Mouse (Mus musculus) embryonic fibroblast, embryonic 13.5 days (primary cell): ENCODE measurements around the gene Tbc1d16.

Experiments
- CTCF ChIP-seq: IDR thresholded peaks from 2 replicates; pipeline ENCODE4 v1.5.1; 2011; ENCODE audit warnings: mild to moderate bottlenecking, control low read depth, low read length, moderate library complexity, borderline replicate concordance; ENCODE audit not compliant: insufficient read depth
- POLR2A ChIP-seq: IDR thresholded peaks from 2 replicates; pipeline ENCODE4 v1.6.1; 2011; ENCODE audit warnings: low read depth, mild to moderate bottlenecking, control low read depth, low read length, moderate library complexity

DNA sequence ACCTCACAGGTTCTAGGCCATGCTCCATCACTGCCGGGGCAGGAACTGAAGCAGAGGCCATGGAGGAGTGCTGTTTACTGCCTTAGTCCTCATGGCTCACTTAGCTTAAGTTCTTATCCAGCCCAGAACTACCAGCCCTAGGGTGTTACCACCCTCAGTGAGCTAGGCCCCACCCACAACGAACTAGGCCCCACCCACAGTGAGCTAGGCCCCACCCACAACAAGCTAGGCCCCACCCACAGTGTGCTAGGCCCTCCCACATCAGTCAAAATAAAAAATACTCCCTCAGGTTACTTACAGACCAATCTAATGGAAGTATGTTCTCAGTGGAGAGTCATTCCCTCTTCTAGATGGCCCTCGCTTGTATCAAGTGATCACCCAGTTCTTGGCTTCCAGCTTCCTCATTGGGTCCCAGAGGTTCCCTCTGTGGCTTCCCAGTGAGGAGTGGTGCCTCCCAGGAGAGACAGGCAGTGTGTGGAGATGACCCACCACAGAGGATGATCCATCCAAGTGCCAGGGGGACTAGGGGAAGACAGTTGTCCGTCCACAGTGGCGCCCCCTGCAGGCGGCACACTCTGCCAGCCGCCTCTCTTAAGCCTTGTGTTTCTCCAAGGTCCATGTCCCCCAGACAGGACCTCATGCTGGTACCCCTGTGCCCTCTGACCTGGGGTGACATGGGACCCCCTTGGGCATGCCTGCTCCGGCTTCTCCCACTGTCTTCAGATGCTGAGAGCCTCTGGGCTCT, 45.1 kb upstream of the Tbc1d16 start:
- TF ChIP-seq CTCF (no peak), POLR2A (no peak)
